Mouse (Mus musculus): ENCODE measurements around the gene Timm44. TPM values are rescaled to one million over a fixed set of nuclear protein-coding genes. Genes with fewer than 3 reads are reported as not detected.
A peak's percentile ranks its signal among the peaks of the same experiment; 100 is the strongest.
"Not testable (repeated sequence)": the region's sequence is repeated elsewhere in the genome, so short reads cannot be mapped to it uniquely, and the experiment has no call there.

Timm44 gene
- total RNA-seq, 2 experiments from 2014 or later = 139 to 155 TPM

GRCm38 (mm10) chr8:4267627-4268026 is 8.1 kb downstream of the Timm44 start:
- ATAC-seq (replicated peaks; ENCODE audit: low FRiP score, low TSS enrichment, poor library complexity, severe bottlenecking) = peak; percentile 85

DNA sequence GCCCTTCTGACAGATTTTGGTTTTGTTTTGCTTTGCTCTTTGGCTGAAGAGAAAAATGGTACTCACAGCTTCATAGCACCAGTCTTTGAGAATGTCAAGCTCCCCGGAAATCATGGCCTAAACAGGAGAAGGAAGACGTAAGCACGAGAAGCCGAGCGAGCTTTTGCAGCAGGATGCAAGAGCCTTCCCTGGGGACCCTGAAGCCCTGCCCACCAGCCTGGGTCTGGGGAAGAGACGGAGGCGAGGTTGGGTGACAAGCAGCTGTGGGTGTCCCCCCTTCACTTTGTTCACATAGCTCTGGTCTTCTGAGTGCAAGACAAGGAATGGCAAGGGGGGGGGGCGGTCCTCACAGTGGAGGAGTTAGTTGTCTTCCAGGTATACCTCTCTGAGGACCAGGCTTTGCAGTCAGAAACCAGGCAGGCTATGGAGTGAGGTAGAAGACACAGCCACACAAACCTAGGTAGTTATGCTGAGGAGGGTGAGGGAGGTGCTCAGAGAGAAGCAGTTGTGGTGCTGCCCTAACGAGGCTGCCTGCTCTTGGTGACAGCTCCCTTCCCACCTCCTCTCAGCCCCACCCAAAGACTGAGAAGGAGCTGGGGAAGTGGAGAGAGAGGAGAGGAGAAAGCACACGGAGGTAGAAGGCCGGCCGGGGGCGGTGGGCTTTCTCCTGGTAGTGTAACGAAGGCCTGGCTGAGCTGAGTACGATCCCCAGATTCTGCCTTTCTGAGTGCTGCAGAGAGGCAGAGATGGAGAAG is 10.4 kb downstream of the Timm44 start:
- no peak for ATAC-seq (replicated peaks; ENCODE audit: low FRiP score, low TSS enrichment, poor library complexity, severe bottlenecking)

GRCm38 (mm10) chr8:4263105-4263791 is 12.5 kb downstream of the Timm44 start:
- ATAC-seq (replicated peaks; ENCODE audit: low FRiP score, low TSS enrichment, poor library complexity, severe bottlenecking) = no peak

- ATAC-seq (replicated peaks; ENCODE audit: low FRiP score, low TSS enrichment, poor library complexity, severe bottlenecking) = no peak
Observed at GRCm38 (mm10) chr8:4259805-4260170, 15.9 kb downstream of the Timm44 start.

DNA sequence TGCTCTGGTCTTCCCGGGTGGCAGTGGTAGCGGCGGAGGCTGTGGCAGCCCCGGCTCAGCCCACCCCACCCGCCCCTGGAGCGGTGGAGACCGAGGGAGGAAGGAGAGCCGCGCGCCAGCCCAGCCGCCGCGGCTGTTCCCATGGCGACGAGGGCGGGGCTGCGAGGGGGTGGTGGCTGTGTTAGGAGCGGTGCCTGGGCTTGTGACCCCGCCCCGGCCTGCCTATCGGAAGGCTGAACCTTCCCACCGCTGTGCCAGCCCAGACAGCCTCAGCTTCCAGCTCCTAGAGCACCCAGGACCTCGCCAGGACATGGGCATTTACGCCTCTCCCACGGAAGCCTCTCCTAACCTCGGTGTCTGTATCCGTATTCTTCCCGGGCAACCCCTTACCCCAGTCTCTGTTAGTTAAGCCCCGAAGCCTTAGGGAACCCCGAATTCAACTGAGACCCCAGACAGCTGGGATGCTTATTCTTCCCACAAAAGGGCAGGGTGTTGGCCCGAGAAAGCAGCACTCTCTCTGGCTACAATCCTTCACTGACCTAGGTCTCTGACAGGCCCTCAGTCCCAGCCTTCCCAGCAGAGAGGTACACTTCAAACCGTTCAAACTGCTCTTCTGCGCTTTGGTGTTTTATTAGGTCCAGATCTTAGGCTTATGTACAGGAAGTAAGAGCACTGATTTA is 16.4 kb downstream of the Timm44 start, which contains the start of gene Ctxn1:
Gene Ctxn1 (minus strand): TSS at position 150 of the 680 bp plus-strand sequence.
- peak; percentile 94 for ATAC-seq (replicated peaks; ENCODE audit: low FRiP score, low TSS enrichment, poor library complexity, severe bottlenecking)

DNA sequence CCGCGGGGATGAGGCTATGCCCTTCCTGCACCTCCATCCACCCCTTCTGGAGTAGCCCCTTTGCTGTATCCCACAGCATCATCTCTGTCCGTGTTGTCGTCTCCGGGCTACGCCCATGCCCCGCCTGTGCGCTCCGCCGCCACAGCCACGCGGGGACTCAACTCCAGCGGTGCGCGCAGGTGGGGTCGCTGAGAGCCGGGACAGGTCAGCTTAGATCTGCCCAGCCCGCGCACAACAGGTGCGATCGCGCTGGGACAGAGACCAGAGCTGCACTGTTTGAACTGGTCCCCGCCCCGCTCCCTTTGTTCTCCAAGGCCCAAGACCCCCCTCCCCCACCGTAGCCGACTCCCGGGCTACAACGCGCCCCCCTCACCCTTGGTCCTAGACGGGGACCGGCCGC is 17.0 kb downstream of the Timm44 start:
- ATAC-seq (replicated peaks; ENCODE audit: low FRiP score, low TSS enrichment, poor library complexity, severe bottlenecking) = peak; percentile 20; the same call in 1 of the 2 replicates

- peak; percentile 72 for ATAC-seq (replicated peaks; ENCODE audit: low FRiP score, low TSS enrichment, poor library complexity, severe bottlenecking)
Observed at GRCm38 (mm10) chr8:4258233-4258632, 17.5 kb downstream of the Timm44 start.

GRCm38 (mm10) chr8:4257350-4257749 is 18.4 kb downstream of the Timm44 start:
- no peak for ATAC-seq (replicated peaks; ENCODE audit: low FRiP score, low TSS enrichment, poor library complexity, severe bottlenecking)

- ATAC-seq (replicated peaks; ENCODE audit: low FRiP score, low TSS enrichment, poor library complexity, severe bottlenecking) = no peak
Observed at GRCm38 (mm10) chr8:4256911-4257310, 18.8 kb downstream of the Timm44 start.

- ATAC-seq (replicated peaks; ENCODE audit: low FRiP score, low TSS enrichment, poor library complexity, severe bottlenecking) = not testable (repeated sequence)
Observed at GRCm38 (mm10) chr8:4255471-4255870, 20.2 kb downstream of the Timm44 start.

DNA sequence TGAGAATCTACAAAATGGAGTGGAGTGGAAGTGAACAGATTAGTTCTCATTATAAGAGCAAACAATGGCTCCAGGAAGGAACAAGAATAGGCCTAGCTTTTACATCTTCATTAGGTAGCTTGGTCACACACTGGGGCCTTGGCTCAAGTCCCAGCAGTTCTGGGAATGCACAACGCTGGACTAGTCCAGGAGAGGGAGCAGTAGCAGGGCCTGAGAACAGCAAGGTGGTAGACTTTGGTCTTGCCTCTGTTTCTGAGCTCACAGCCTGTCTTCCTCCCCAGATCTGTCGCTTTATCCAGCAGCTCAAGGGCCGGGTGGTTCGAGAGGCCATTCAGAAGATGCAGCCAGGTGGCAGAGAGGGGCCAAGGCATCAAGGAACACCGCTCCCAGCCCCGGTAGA is 21.7 kb downstream of the Timm44 start:
- ATAC-seq (replicated peaks; ENCODE audit: low FRiP score, low TSS enrichment, poor library complexity, severe bottlenecking) = no peak

- ATAC-seq (replicated peaks; ENCODE audit: low FRiP score, low TSS enrichment, poor library complexity, severe bottlenecking) = peak; percentile 81
Observed at GRCm38 (mm10) chr8:4252934-4253841, 22.5 kb downstream of the Timm44 start, which contains the start of gene Snapc2. Snapc2 (plus strand) TSS chr8:4253080.

DNA sequence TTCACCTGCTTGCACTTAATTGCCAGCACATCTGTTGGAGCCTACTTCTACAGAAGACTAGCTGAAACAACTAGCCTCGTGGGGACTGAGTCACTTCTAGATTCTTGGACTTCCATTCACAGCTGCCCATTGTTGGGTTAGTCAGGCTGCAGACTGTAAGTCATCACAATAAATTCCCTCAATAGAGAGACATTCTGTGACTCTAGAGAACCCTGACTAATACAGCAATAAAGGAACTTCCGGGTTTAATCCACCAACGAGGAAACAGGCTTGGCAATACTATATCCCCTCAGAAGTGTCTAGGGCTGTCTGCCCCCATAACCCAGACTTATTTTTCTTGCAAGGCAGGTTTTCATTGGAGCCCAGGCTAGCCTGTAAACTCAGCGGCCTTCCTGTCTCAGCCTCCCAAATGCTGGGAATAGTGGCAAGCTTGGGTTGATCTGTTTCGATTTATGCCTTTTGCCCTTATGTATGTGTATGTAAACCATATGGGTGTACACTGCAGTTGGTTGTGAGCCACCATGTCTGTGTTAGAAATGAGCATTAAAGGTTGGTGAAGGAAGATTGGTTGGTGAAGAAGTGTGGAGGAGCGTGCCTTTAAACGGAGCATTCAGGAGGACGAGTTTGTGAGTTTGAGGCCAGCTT is 23.5 kb downstream of the Timm44 start:
- no peak for ATAC-seq (replicated peaks; ENCODE audit: low FRiP score, low TSS enrichment, poor library complexity, severe bottlenecking)

- peak; percentile 66 for ATAC-seq (replicated peaks; ENCODE audit: low FRiP score, low TSS enrichment, poor library complexity, severe bottlenecking)
Observed at GRCm38 (mm10) chr8:4250306-4250970, 25.3 kb downstream of the Timm44 start.

DNA sequence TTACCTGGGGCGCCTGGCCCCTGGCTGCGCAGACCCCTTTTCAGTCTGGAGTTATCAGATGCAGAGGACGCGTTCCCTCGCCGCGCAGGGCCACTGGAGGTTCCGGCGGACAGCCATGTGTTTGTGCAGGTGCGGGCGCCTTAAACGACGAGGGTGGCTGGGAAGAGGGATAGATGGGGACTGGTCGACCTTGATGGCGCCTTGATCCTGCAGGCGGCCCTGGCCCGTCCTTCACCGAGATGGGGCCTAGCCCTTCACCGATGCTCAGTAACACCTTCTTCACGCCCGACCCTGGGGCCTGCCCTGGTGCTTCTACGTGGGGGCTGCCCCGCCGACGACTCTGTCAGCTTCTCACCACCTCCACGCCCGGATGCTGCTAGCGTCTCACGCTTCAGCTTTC is 26.5 kb downstream of the Timm44 start:
- no peak for ATAC-seq (replicated peaks; ENCODE audit: low FRiP score, low TSS enrichment, poor library complexity, severe bottlenecking)

- no peak for ATAC-seq (replicated peaks; ENCODE audit: low FRiP score, low TSS enrichment, poor library complexity, severe bottlenecking)
Observed at GRCm38 (mm10) chr8:4247951-4248540, 27.7 kb downstream of the Timm44 start, which contains the start of gene Tgfbr3l. Tgfbr3l (plus strand) TSS chr8:4248214.

- ATAC-seq (replicated peaks; ENCODE audit: low FRiP score, low TSS enrichment, poor library complexity, severe bottlenecking) = no peak
Observed at GRCm38 (mm10) chr8:4247241-4247640, 28.5 kb downstream of the Timm44 start.

DNA sequence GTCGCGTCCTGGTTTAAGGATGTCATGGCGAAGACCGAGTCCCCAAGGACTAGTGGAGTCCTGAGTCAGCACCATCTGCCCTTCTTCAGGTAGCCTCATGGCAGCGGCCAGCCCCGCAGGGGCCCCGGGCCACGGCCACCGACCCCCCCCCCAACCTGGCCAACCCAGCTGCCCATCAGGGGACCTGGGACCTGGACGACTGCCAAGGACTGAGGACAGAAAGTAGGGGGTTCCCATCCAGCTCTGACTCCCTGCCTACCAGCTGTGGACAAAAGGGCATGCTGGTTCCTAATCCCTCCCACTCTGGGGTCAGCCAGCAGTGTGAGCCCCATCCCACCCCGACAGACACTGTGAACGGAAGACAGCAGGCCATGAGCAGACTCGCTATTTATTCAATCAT is 30.0 kb downstream of the Timm44 start:
- ATAC-seq (replicated peaks; ENCODE audit: low FRiP score, low TSS enrichment, poor library complexity, severe bottlenecking) = no peak

Data from megakaryocyte-erythroid progenitor cell, adult 5-6 weeks (primary cell).